Comparison of ENCODE assay signal across 29 mouse cellular contexts in genomic region chr13:99617457-99617856, GRCm38 (mm10).
DNase-seq lines count a peak whose midpoint lies in the region; ATAC-seq and TF ChIP-seq lines count a peak whose summit lies in the region.
"Had no signal": no experiment of that assay in that cellular context is flagged by ENCODE, and none has a peak within 500 bp of the region (broad histone marks: within the 10 kb centered on the region; RNA-seq: fewer than 3 reads in every experiment).

No protein-coding gene starts in this region.

- no peaks in the 10 kb centered on the region for H3K4me1 ChIP-seq in forebrain, postnatal 0 days (ENCODE audit: insufficient read depth)
- H3K4me1 ChIP-seq in forebrain, embryonic 12.5 days, result no peaks in the 10 kb centered on the region; the same call in 1 of the 2 replicates
- peaks cover 6% of the 10 kb centered on the region; the same call in 1 of the 2 replicates for H3K4me1 ChIP-seq in neural tube, embryonic 11.5 days (ENCODE audit: control insufficient read depth, insufficient read depth, low read length)
- peaks cover 5% of the 10 kb centered on the region for H3K4me1 ChIP-seq in neural tube, embryonic 15.5 days
- H3K4me1 ChIP-seq in neural tube, embryonic 14.5 days (ENCODE audit: control insufficient read depth, insufficient read depth, low read length), result 0 out of 2 replicates have a peak, but pooled peaks cover 3% of the 10 kb centered on the region
- H3K4me1 ChIP-seq: embryonic facial prominence, embryonic 12.5 days; embryonic facial prominence, embryonic 15.5 days; heart, embryonic 15.5 days had no signal

- no peaks in the 10 kb centered on the region for H3K9me3 ChIP-seq in forebrain, postnatal 0 days (ENCODE audit: low read length)
- H3K9me3 ChIP-seq in forebrain, embryonic 12.5 days, result no peaks in the 10 kb centered on the region
- H3K9me3 ChIP-seq in neural tube, embryonic 11.5 days (ENCODE audit: control insufficient read depth, low read length), result no peaks in the 10 kb centered on the region
- H3K9me3 ChIP-seq in neural tube, embryonic 15.5 days (replicated peaks), result no peaks in the 10 kb centered on the region
- no peaks in the 10 kb centered on the region for H3K9me3 ChIP-seq in neural tube, embryonic 14.5 days (ENCODE audit: control insufficient read depth, low read length)
- H3K9me3 ChIP-seq: embryonic facial prominence, embryonic 12.5 days; embryonic facial prominence, embryonic 15.5 days; forebrain, embryonic 13.5 days; heart, embryonic 15.5 days; hindbrain, embryonic 10.5 days had no signal

- H3K27ac ChIP-seq in forebrain, postnatal 0 days (ENCODE audit: low read depth, low read length), result no peak overlapping the region
- no peak overlapping the region; the same call in 1 of the 2 replicates for H3K27ac ChIP-seq in forebrain, embryonic 12.5 days
- no peak overlapping the region for H3K27ac ChIP-seq in neural tube, embryonic 11.5 days (ENCODE audit: low read depth, low read length)
- no peak overlapping the region for H3K27ac ChIP-seq in neural tube, embryonic 15.5 days (replicated peaks)
- no peak overlapping the region for H3K27ac ChIP-seq in neural tube, embryonic 14.5 days (ENCODE audit: low read depth, low read length)
- H3K27ac ChIP-seq: embryonic facial prominence, embryonic 12.5 days; embryonic facial prominence, embryonic 15.5 days; forebrain, embryonic 13.5 days; heart, embryonic 15.5 days; hindbrain, embryonic 10.5 days; hindbrain, embryonic 14.5 days had no signal

- no peaks in the 10 kb centered on the region for H3K36me3 ChIP-seq in forebrain, postnatal 0 days (ENCODE audit: insufficient read depth)
- H3K36me3 ChIP-seq in forebrain, embryonic 12.5 days (replicated peaks), result no peaks in the 10 kb centered on the region
- H3K36me3 ChIP-seq in neural tube, embryonic 11.5 days (ENCODE audit: control insufficient read depth, insufficient read depth, low read length), result no peaks in the 10 kb centered on the region
- no peaks in the 10 kb centered on the region for H3K36me3 ChIP-seq in neural tube, embryonic 15.5 days
- H3K36me3 ChIP-seq in neural tube, embryonic 14.5 days (ENCODE audit: control insufficient read depth, insufficient read depth, low read length), result no peaks in the 10 kb centered on the region
- H3K36me3 ChIP-seq: embryonic facial prominence, embryonic 12.5 days; embryonic facial prominence, embryonic 15.5 days; G1E; heart, embryonic 12.5 days; heart, embryonic 15.5 days; hindbrain, embryonic 10.5 days had no signal

- WGBS in forebrain, postnatal 0 days, result 61% methylated on average over 5 of the region's 5 CpGs
- 83% methylated on average over 5 of the region's 5 CpGs for WGBS in forebrain, embryonic 12.5 days
- WGBS in neural tube, embryonic 11.5 days, result 47% methylated on average over 5 of the region's 5 CpGs
- WGBS in neural tube, embryonic 15.5 days, result 29% methylated on average over 5 of the region's 5 CpGs
- WGBS in neural tube, embryonic 14.5 days, result 31% methylated on average over 5 of the region's 5 CpGs

- H3K9ac ChIP-seq in forebrain, postnatal 0 days, result no peak overlapping the region
- H3K9ac ChIP-seq in forebrain, embryonic 12.5 days, result no peak overlapping the region
- no peak overlapping the region for H3K9ac ChIP-seq in neural tube, embryonic 11.5 days (ENCODE audit: low read length)
- H3K9ac ChIP-seq in neural tube, embryonic 15.5 days (replicated peaks), result no peak overlapping the region
- no peak overlapping the region for H3K9ac ChIP-seq in neural tube, embryonic 14.5 days (replicated peaks; ENCODE audit: low read depth, low read length)
- H3K9ac ChIP-seq: embryonic facial prominence, embryonic 12.5 days; embryonic facial prominence, embryonic 15.5 days; forebrain, embryonic 13.5 days; heart, embryonic 12.5 days; heart, embryonic 15.5 days; hindbrain, embryonic 14.5 days had no signal

- H3K4me2 ChIP-seq in forebrain, postnatal 0 days (ENCODE audit: low read depth), result no peak overlapping the region
- H3K4me2 ChIP-seq in forebrain, embryonic 12.5 days, result no peak overlapping the region
- H3K4me2 ChIP-seq in neural tube, embryonic 11.5 days (ENCODE audit: low read depth), result no peak overlapping the region
- no peak overlapping the region for H3K4me2 ChIP-seq in neural tube, embryonic 15.5 days
- no peak overlapping the region for H3K4me2 ChIP-seq in neural tube, embryonic 14.5 days (ENCODE audit: low read depth, low read length)
- H3K4me2 ChIP-seq: embryonic facial prominence, embryonic 12.5 days; embryonic facial prominence, embryonic 15.5 days; forebrain, embryonic 13.5 days; heart, embryonic 12.5 days; heart, embryonic 15.5 days; hindbrain, embryonic 14.5 days had no signal

- H3K4me3 ChIP-seq in forebrain, postnatal 0 days (ENCODE audit: low read depth, low read length), result no peak overlapping the region
- H3K4me3 ChIP-seq in forebrain, embryonic 12.5 days (replicated peaks), result no peak overlapping the region
- H3K4me3 ChIP-seq in neural tube, embryonic 11.5 days (ENCODE audit: low read depth, low read length), result no peak overlapping the region
- no peak overlapping the region for H3K4me3 ChIP-seq in neural tube, embryonic 15.5 days (replicated peaks)
- H3K4me3 ChIP-seq in neural tube, embryonic 14.5 days (ENCODE audit: low read depth, low read length), result no peak overlapping the region
- H3K4me3 ChIP-seq: embryonic facial prominence, embryonic 12.5 days; embryonic facial prominence, embryonic 15.5 days; forebrain, embryonic 13.5 days; heart, embryonic 12.5 days; heart, embryonic 15.5 days; hindbrain, embryonic 10.5 days had no signal

- TF ChIP-seq CTCF in forebrain, postnatal 0 days (IDR thresholded peaks at IDR 0.05; ENCODE audit: low read depth), result no peak
- TF ChIP-seq CTCF in brain, embryonic 14.5 days (IDR thresholded peaks at IDR 0.05; ENCODE audit: borderline replicate concordance, extremely low read depth, insufficient read depth, insufficient read length), result no peak

- no peaks in the 10 kb centered on the region for H3K27me3 ChIP-seq in forebrain, postnatal 0 days (ENCODE audit: insufficient read depth, low read length)
- no peaks in the 10 kb centered on the region for H3K27me3 ChIP-seq in forebrain, embryonic 12.5 days
- no peaks in the 10 kb centered on the region for H3K27me3 ChIP-seq in neural tube, embryonic 11.5 days (ENCODE audit: control insufficient read depth, insufficient read depth, low read length)
- H3K27me3 ChIP-seq in neural tube, embryonic 15.5 days (replicated peaks), result no peaks in the 10 kb centered on the region
- H3K27me3 ChIP-seq in neural tube, embryonic 14.5 days (ENCODE audit: control insufficient read depth, insufficient read depth, low read length), result no peaks in the 10 kb centered on the region
- H3K27me3 ChIP-seq: CH12.LX; embryonic facial prominence, embryonic 12.5 days; embryonic facial prominence, embryonic 15.5 days; forebrain, embryonic 13.5 days; heart, embryonic 12.5 days; heart, embryonic 15.5 days had no signal

- TF ChIP-seq POLR2A in brain, embryonic 14.5 days (IDR thresholded peaks at IDR 0.05; ENCODE audit: borderline replicate concordance, extremely low read depth, insufficient read depth, insufficient read length, poor library complexity, severe bottlenecking), result no peak

- no peak for DNase-seq in forebrain, postnatal 0 days
- no peak for DNase-seq in neural tube, embryonic 11.5 days (ENCODE audit: low spot score)
- peak; percentile 39 for DNase-seq in brain, embryonic 14.5 days (ENCODE audit: low read depth)
- DNase-seq: adrenal gland, postnatal 10 days; adrenal gland, postnatal 36 days; B cell, adult 2 months; cerebellum, adult 11 months; cerebellum, adult 2 months; cerebellum, adult 9-11 months; cerebellum, postnatal 25 days; gastrocnemius, postnatal 10 days; gastrocnemius, postnatal 36 days; heart, adult 11 months; heart, postnatal 10 days; heart, postnatal 36 days had no signal

- ATAC-seq in forebrain, postnatal 0 days, result peak; percentile 42
- ATAC-seq in forebrain, embryonic 12.5 days (ENCODE audit: low FRiP score), result no peak
- 0 out of 2 replicates have a peak, but pooled peaks have one; percentile 45 for ATAC-seq in neural tube, embryonic 11.5 days (ENCODE audit: insufficient read depth, low FRiP score, low TSS enrichment)
- no peak for ATAC-seq in neural tube, embryonic 15.5 days (ENCODE audit: low FRiP score)
- ATAC-seq in neural tube, embryonic 14.5 days (ENCODE audit: low read depth), result peak; percentile 69; the same call in 1 of the 2 replicates
- no peak for ATAC-seq in activated CD4-positive, CD25-positive, alpha-beta regulatory T cell, adult 4 months
- ATAC-seq: forebrain, embryonic 13.5 days; intestine, postnatal 0 days had no signal

Comparison
In these comparisons a context has a peak if more than half of its experiments do, and no peak if none do; other contexts are left out.
1. ATAC-seq: peak in forebrain, postnatal 0 days (single experiment), neural tube, embryonic 11.5 days (single experiment) and neural tube, embryonic 14.5 days (single experiment); none in forebrain, embryonic 12.5 days (single experiment), neural tube, embryonic 15.5 days (single experiment) and activated CD4-positive, CD25-positive, alpha-beta regulatory T cell, adult 4 months (single experiment).